Mouse (Mus musculus) hindbrain, postnatal 0 days (tissue): ENCODE measurements at regions not wholly inside any gene's neighbourhood (a gene's known extent, or its start where the extent isn't known, plus 50 kb on each side); places are given as distances from the start of the nearest gene placed in this dataset.

Source experiments
- ATAC-seq: fragments of 200-750 bp; cut with Nextera tagmentation; 2 replicates; pipeline ENCODE4 v1.8.0; 2017; ENCODE audit warnings: mild to moderate bottlenecking, moderate TSS enrichment, moderate library complexity
- DNase-seq: peaks from one replicate; pipeline ENCODE4 v3.0.0-alpha.2; 2015; ENCODE audit warnings: low spot score
- H3K27ac ChIP-seq: fragments of 300-500 bp; sonication (generic); 2 replicates; pipeline ENCODE4 v1.5.1; 2014; ENCODE audit warnings: mild to moderate bottlenecking
- H3K27me3 ChIP-seq: fragments of 300-500 bp; sonication (generic); 2 replicates; pipeline ENCODE4 v1.6.1; 2014; ENCODE audit warnings: low read length, mixed read lengths; ENCODE audit not compliant: insufficient read depth
- H3K36me3 ChIP-seq: fragments of 300-500 bp; sonication (generic); 2 replicates; pipeline ENCODE4 v1.6.1; 2014; ENCODE audit warnings: low read length, mixed read lengths; ENCODE audit not compliant: insufficient read depth
- H3K4me1 ChIP-seq: fragments of 300-500 bp; sonication (generic); 2 replicates; pipeline ENCODE4 v1.6.1; 2014; ENCODE audit warnings: antibody characterized with exemption, low read length, mixed read lengths; ENCODE audit not compliant: insufficient read depth
- H3K4me2 ChIP-seq: fragments of 300-500 bp; sonication (generic); 2 replicates; pipeline ENCODE4 v1.6.1; 2014; ENCODE audit warnings: low read depth, mild to moderate bottlenecking, low read length, moderate library complexity, mixed read lengths
- H3K4me3 ChIP-seq: fragments of 300-500 bp; sonication (generic); 2 replicates; pipeline ENCODE4 v1.5.1; 2014; ENCODE audit warnings: low read length
- H3K9ac ChIP-seq: fragments of 300-500 bp; sonication (generic); replicated peaks from 2 replicates; pipeline ENCODE4 v1.6.1; 2014; ENCODE audit warnings: mild to moderate bottlenecking, low read length, moderate library complexity, mixed read lengths
- H3K9me3 ChIP-seq: fragments of 300-500 bp; sonication (generic); 2 replicates; pipeline ENCODE4 v1.6.1; 2016; ENCODE audit warnings: low read length, mixed read lengths
- CTCF ChIP-seq: IDR thresholded peaks from 2 replicates; pipeline ENCODE4 v1.5.1; 2016; ENCODE audit warnings: antibody characterized with exemption, control low read depth, low read depth
- WGBS: fragments of 180-500 bp; shearing (Covaris S2); extraction: QIAGEN DNeasy Blood & Tissue Kit; methylation state at CpG from one replicate; pipeline ENCODE4 v1.1.7; 2014; 5-methylcytosine and 5-hydroxymethylcytosine counted together

DNA sequence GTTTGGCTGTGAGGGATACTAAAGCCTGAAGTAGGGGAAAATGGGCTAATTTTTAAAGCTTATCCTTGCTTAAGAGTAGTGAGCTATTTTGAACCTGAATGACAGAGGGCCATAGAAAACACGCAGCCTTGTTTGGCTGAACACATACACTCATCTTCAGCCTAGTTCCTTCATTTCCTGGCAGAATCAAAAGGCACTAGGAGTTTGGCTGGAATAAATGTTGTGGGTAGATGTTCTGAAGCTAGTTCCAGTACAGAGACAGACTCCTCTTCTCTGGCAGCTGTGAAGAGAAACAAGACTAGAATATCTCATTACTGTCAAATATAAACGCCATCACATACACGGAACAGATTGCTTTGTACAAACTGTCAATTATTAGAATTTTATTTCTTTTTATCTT lies 809.5 kb downstream of the Car8 start:
- Histone ChIP-seq H3K4me3 (no peak overlapping the region), H3K9ac (no peak overlapping the region), H3K4me1 (no peaks in the 10 kb centered on the region), H3K27ac (no peak overlapping the region), H3K9me3 (no peaks in the 10 kb centered on the region), H3K36me3 (no peaks in the 10 kb centered on the region), H3K4me2 (no peak overlapping the region), H3K27me3 (no peaks in the 10 kb centered on the region)
- no peak for TF ChIP-seq CTCF
- DNase-seq (no peak), ATAC-seq (no peak)
- WGBS: 83% methylated on average over 3 of the region's 3 CpGs

DNA sequence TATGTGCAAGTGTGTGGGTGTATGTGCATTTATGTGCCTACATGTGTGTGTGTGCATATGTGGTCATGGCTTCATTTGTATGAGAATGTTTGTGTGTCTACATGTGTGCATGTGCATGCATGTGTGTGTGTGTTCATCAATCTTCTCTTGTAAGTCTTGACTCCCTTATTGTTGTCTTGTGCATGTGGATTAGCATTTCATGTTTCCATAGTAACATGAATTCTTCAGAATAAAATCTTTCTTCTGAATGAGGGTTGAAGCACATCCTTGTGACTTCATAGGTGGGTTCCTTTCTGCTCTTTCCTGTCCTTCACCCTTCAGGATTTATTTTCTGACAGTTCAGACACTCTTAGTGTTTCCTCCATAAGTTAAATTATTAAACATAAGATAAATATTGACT lies 814.8 kb downstream of the Car8 start:
- ATAC-seq (no peak), DNase-seq (no peak)
- no peak for TF ChIP-seq CTCF
- no peak overlapping the region for H3K27ac ChIP-seq
- H3K4me1 ChIP-seq: no peaks in the 10 kb centered on the region
- no peaks in the 10 kb centered on the region for H3K27me3 ChIP-seq
- no peak overlapping the region for H3K9ac ChIP-seq
- no peaks in the 10 kb centered on the region for H3K36me3 ChIP-seq
- no peak overlapping the region for H3K4me3 ChIP-seq
- no peak overlapping the region for H3K4me2 ChIP-seq
- no peaks in the 10 kb centered on the region for H3K9me3 ChIP-seq

DNA sequence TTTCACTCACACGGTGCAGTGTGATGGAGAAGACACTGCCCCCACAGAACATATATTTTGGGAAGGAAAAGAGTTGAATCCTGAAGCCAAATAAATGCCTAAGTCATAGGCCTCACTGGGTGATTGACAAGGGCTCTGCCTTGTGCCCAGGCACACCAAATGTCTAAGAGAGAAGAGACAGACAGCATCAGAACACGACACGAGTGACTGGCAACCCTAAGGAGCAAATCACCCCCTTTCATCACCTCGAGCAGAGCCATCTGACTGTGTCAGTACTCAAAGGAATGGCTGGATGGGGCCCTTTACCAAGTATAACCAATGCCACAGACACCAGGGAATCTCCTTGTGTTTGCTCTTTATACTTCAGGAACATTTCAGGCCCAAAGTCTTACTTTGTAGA lies 815.6 kb downstream of the Car8 start:
- DNase-seq (no peak), ATAC-seq (no peak)
- Histone ChIP-seq H3K27me3 (no peaks in the 10 kb centered on the region), H3K4me3 (no peak overlapping the region), H3K9me3 (no peaks in the 10 kb centered on the region), H3K27ac (no peak overlapping the region), H3K9ac (no peak overlapping the region), H3K36me3 (no peaks in the 10 kb centered on the region), H3K4me1 (no peaks in the 10 kb centered on the region), H3K4me2 (no peak overlapping the region)
- 72% methylated on average over 4 of the region's 4 CpGs for WGBS
- no peak for TF ChIP-seq CTCF

DNA sequence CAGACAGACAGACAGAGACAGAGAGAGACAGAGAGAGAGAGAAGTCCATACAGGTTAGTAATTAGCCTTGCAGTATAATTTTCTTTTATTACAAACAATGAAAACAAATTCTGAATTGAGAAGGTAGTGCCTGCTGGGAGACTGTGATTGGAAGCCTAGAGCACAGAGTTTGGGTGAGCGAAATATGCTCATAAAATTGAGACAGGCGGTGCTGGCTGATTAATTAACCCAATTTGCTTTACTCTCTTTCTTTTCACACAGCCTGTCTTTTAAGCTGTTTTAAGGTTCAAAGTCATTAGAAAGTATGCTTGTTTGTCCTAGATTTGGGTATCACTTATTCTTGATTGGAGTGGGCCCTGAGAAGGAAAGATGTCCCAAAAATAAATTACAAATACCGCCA lies 816.1 kb downstream of the Car8 start:
- ATAC-seq (no peak), DNase-seq (peak; percentile 2)
- H3K27me3 ChIP-seq: no peaks in the 10 kb centered on the region
- H3K9ac ChIP-seq: no peak overlapping the region
- no peaks in the 10 kb centered on the region for H3K4me1 ChIP-seq
- H3K36me3 ChIP-seq: no peaks in the 10 kb centered on the region
- no peak overlapping the region for H3K4me3 ChIP-seq
- no peak overlapping the region for H3K4me2 ChIP-seq
- H3K27ac ChIP-seq: no peak overlapping the region
- no peak for TF ChIP-seq CTCF
- no peaks in the 10 kb centered on the region for H3K9me3 ChIP-seq
- 78% methylated on average over 3 of the region's 3 CpGs for WGBS

DNA sequence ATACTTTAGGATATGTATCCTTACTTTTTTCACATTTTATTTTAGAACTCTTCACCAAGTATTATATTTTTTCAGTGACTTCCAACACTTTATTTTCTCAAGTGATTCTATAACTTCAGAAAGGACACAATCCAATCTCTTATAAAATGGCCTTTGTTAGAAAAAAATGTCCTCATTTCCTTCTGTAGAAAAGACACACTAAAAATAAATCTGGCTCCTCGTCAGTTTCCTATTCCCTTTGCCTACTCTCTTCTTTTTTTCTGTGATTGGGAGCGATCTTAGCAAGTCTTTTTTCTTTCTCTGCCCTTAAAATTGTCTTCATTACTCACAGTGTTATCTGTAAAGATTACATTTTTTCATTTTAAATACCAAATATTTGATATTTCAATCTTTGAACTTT lies 824.5 kb downstream of the Car8 start:
- TF ChIP-seq CTCF: no peak
- H3K27ac ChIP-seq: no peak overlapping the region
- no peaks in the 10 kb centered on the region for H3K36me3 ChIP-seq
- no peak overlapping the region for H3K4me2 ChIP-seq
- no peaks in the 10 kb centered on the region for H3K4me1 ChIP-seq
- no peak for DNase-seq
- H3K4me3 ChIP-seq: no peak overlapping the region
- 83% methylated on average over 2 of the region's 2 CpGs for WGBS
- H3K9me3 ChIP-seq: no peaks in the 10 kb centered on the region
- ATAC-seq: no peak
- H3K9ac ChIP-seq: no peak overlapping the region
- no peaks in the 10 kb centered on the region for H3K27me3 ChIP-seq

DNA sequence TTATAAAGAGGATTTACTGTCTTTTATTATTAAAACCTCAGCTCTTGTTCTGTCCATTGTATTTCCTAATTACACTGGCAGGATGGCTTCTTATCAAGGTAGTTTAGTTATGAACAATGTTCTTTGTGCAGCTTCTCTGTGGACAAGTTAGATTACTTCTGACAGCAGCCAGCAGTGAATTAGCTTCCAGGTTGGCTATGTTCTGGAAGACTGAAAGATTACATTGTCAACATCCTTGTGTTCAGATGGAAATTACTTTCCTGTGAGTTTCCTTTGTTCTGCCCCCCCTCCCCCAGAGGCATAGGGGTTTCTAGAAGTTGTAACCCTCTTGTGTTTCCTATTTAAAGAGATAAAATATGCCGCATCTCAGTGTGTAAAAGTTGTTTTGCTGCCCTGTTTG lies 846.1 kb downstream of the Car8 start:
- no peak for TF ChIP-seq CTCF
- Histone ChIP-seq H3K27ac (no peak overlapping the region), H3K9ac (no peak overlapping the region), H3K4me2 (no peak overlapping the region), H3K27me3 (no peaks in the 10 kb centered on the region), H3K4me1 (no peaks in the 10 kb centered on the region), H3K36me3 (no peaks in the 10 kb centered on the region), H3K9me3 (no peaks in the 10 kb centered on the region), H3K4me3 (no peak overlapping the region)
- WGBS: 58% methylated on average over 1 of the region's 1 CpGs
- ATAC-seq (no peak), DNase-seq (no peak)

DNA sequence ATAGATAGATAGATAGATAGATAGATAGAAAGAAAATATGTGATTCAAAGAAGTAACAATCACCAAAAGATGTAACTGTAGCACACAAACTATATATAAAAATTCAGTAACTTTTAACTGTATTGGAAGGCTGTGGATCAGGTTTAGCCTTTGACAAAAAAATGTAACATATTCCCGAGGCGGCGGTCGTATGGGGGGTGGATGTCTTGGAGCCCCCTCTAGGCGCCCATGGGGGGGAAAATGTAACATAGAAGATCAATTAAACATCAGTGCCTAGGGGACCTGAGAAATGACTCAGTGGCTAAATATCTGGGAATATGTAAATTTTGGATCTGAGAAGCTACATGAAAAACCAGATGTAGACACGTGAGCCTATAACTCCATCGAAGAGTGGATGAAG lies 847.2 kb downstream of the Car8 start:
- ATAC-seq: no peak
- no peak overlapping the region for H3K4me2 ChIP-seq
- peak; percentile 40 for DNase-seq
- no peak overlapping the region for H3K4me3 ChIP-seq
- H3K36me3 ChIP-seq: no peaks in the 10 kb centered on the region
- no peak for TF ChIP-seq CTCF
- H3K27ac ChIP-seq: no peak overlapping the region
- no peaks in the 10 kb centered on the region for H3K9me3 ChIP-seq
- 86% methylated on average over 7 of the region's 7 CpGs for WGBS
- H3K4me1 ChIP-seq: no peaks in the 10 kb centered on the region
- H3K27me3 ChIP-seq: no peaks in the 10 kb centered on the region
- H3K9ac ChIP-seq: no peak overlapping the region

DNA sequence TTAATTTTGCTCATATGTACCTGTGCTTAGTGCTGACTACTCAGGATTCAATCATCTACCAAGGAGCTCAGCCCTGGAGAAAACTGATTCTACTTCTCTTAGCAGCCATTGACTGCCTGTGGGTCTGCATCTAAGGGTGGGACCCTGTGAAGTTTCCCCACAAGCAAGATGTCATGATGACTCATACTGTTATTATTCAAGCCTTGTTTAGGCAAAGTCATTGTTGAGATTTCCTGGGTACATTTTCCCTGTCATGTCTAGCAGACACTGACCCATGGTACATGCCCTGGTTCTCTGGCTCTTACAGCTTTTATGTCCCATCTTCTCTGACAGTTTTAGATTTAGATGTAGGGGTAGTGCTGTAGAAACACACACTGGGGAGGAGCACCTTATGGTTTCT lies 853.8 kb downstream of the Car8 start:
- no peak overlapping the region for H3K27ac ChIP-seq

More for the DNA sequence above, 853.8 kb downstream of the Car8 start:
- Histone ChIP-seq H3K27me3 (no peaks in the 10 kb centered on the region), H3K9me3 (no peaks in the 10 kb centered on the region), H3K4me1 (no peaks in the 10 kb centered on the region), H3K9ac (no peak overlapping the region), H3K4me2 (no peak overlapping the region), H3K36me3 (no peaks in the 10 kb centered on the region), H3K4me3 (no peak overlapping the region)
- TF ChIP-seq CTCF: no peak
- ATAC-seq (no peak), DNase-seq (no peak)
